Mouse (Mus musculus) gastrocnemius, adult 8-10 months (tissue): Measurements from ENCODE around the gene Ptpn18. TPM values are rescaled to one million over a fixed set of nuclear protein-coding genes. Genes with fewer than 3 reads are reported as not detected.

ENCODE experiments used
- DNase-seq, 2 experiments: peaks; one replicate each; pipeline ENCODE4 v3.0.0; 2022; ENCODE audit warnings: low spot score in 2 of 2
- total RNA-seq, 4 experiments: library from RNA; stranded (reverse); gene quantifications; 2 replicates each; pipeline ENCODE4 v1.2.4; 2022

Gene Ptpn18
- total RNA-seq, 4 experiments from 2014 or later, result 0.73 to 3.7 (median 1.8) TPM

DNA sequence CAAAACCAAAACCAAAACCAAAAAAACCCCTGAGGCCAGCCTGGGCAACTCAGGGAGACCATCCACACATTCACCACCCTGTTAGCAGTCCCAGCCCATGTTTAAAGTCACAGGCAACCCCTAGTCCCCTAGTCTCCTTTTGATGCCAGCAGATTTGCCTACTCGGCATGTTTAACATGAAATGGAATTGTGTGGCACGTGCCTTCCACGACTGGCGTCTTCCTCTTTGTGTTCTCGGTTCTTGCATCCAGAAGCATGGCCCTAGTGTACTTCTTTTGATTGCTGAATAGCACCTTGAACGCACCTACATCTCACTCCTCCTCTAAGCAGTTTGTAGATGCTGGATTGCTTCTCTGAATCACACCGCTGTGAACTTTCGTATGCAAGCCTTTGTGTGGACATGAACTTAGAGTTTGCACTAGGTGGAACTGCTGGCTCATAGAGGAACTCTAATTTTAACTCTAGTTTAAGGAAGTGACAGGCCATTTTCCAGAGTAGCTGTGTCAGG lies 4.8 kb downstream of the Ptpn18 start:
- no peak for DNase-seq

DNA sequence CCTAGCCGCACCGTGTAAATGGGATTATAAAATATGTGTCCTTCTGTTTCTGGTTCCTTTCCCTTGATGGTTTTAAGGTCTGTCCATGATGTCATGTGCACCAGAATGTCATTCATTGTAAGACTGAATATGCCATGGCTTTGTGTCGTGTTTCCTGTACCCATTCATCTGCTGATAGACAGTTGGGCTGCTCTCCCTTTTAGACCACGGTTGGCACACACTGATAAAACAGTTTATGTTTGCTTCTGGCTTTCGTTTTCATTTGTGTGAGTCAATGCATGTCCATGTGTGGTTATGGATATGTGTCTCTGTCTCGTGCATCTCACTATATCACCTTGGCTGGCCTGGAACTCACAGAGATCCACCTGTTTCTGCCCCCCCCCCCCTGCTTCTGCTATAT lies 5.9 kb downstream of the Ptpn18 start:
- no peak for DNase-seq

DNA sequence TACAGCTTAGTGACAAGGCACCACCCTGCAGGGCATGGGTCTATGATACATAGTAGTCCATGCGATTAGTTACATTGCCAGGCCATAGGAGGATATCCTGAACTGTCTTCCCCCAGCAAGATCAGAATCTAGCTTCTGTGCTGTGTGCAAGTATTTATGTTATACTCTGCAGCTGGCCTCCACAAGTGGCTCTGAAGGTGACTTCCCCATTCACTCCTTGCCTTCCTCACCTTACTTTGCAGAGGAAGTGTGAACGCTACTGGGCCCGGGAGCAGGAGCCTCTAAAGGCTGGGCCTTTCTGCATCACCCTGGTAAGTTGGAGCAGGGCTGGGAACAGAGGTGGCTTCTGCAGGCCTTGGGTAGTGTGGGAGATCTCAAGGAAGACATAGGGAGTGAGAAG lies 8.5 kb downstream of the Ptpn18 start:
- DNase-seq, result no peak

DNA sequence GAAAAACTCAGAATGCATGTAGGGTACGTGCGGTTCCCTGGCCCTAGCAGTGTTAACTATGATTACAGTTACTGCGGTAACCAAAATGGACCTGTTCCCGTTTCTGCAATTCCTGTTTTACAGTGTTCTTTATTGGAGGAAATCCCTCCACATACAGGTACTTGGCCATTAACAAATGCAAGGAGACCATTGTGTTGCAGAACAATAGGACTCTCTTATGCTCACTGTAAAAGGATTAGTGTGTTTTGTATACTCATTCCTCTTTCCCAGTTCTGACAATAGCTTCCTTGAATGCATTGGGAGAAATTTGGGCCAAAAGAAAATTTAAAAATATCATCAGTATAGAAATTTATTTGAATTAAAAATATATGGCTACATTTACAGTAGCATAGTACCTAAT lies 8.9 kb downstream of the Ptpn18 start:
- no peak for DNase-seq

DNA sequence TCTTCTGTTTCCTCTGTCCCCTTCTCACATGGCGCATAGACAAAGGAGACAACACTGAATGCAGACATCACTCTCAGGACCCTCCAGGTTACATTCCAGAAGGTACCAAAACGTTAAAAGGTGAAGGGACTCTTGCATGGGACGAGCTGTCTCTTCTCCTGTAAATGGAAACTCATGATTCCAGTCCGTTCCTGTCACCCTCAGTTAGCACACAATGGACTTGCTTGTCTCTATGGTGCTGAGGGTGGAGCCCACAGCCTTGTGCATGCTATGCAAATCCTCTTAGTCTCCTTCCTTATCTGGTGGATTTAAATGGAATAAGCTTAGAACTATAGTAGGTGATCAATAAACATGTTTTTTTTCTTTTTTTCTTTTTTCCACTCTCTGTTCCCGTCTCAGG lies 10.2 kb downstream of the Ptpn18 start:
- DNase-seq, result no peak

DNA sequence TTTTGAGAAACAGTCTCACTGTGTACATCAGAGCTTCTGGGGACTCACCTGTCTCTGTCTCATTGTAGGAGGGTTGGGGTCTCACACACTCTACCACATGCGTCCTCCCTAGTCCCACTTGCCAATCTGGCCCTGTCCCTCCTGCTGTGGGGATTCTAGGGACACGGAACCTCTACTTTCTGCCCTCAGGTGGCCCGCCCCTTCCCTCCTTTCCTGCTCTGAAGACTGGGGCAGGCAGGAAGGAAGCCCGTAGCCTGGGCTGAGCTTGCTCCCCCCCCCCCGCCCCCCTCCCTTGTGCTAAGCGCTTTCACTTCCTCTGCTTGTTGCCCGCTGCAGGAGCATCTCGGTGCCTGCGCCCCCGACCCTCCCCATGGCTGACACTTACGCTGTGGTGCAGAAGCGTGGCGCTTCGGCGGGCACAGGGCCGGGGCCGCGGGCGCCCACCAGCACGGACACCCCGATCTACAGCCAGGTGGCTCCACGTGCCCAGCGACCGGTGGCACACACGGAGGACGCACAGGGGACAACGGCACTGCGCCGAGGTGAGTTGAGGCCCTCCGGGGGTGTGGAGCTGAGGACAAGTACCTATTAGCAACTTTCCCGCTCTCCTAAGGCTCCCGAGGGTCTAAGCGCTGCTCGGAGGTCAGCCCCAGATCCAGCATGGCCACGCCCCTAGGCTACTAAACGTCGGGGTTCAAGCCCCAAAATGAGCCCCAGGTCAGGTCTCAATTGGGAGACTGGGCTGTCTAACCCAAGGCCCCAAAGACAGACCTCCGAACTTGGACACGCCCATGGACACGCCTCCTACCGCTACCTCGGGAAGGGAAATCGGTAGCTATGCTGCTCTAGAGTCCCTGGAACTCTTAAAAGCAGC lies 13.1 kb downstream of the Ptpn18 start:
- DNase-seq, result no peak

DNA sequence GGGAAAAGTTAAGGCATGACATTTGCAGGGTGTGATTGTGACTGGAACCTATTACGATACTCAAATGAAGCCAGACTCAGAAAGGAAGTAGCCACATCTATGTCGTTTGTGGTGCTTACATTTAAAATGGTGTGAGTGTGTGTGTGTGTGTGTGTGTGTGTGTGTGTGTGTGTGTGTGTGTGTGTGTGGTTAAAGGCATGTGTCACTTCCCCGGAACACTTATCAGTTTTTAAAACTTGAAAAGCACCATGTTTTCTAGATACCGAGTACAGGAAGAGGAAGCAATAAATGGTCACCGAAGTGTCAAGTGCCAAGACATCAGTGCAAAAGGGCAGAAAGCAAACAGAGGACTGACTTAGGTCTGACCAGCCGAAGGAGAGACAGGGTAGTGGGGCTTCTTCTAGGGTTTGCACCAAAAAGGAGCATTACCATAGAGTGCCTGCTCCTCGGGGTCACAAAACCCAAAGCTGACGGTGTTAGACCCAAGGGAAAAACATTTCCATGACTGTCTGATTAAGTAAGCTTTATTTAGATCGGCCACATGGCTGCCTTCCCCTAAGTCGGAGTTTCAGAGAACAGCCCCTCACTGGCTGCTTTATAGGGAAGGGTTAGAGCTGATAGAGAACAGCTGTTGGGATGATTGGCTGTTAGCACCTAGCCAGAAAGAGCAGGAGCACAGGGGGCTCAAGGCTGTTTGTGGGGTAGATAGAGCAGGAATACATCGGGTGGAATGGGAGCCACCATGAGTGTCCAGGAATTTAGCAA lies 19.5 kb downstream of the Ptpn18 start:
- no peak for DNase-seq

DNA sequence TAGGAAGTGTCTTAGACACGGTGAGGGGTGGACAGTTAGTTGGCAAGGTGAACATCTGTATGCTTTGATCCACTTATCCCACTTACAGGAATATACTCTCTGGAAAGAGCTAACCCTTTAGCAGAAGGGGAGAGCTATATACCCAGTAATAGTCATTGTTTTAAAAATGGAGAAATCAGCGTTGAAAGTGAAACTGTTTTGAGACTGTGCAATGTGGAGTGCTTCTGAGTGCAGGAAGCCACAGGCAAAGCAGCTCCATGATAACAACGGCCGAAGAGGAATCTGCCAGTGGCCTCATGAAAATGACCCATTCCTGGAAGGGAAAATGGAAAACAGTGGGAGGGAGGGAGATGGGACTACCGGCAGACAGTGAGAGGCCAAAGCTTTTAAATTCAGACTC lies 21.2 kb downstream of the Ptpn18 start:
- no peak for DNase-seq

DNA sequence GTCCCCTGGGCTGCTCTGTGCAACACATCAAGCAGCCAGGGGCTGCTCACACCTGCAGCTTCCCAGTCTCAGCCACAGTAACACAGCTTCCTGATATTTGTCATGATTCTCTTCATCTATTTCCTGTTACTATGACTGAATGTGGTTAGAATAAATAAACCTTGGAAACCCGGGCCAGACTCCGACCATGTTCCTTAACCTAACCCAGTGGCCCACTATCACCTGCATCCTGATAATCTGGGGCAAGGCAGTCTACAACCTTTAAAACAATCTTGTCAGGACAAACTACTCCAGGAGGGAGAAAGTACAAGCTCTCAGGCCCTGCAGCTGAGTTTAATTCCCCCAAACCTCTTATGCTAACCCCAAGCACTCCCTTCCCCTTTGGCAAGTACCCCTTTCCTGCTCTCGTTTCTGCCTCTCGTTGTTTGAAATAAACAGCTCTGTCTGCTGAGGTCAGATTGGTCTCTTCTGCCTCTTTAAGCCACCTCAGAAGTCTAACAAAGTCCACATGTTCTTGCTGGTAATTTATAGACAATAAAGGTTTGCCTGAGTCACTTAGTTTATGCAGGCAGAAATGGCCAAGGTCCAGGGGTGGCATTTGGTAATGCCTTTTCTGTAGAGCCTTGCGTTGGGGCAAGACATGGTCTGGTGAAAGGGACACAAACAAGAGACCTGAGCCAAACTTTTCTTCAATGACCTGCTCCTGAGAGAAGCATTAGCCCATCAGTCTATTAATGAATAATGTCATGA lies 22.5 kb downstream of the Ptpn18 start:
- DNase-seq, result no peak

DNA sequence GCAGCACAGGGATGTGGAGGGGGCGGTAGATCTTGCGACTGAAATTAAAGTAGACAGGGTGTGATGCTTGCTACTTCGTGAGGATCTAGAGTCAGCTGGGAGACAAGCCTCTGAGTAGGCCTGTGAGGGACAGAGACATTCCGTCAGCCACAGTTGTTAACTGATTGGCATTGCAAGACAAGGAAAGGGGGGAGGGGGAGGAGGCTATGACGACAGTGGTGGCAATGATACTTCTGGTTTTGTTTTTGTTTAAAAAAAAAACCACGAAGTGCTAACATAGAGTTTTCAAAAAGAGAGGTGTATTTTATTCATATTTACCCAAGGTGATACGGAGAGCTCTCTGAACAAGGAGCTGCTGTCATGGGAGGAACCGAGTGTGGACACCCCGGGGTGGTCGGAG lies 24.9 kb downstream of the Ptpn18 start:
- no peak for DNase-seq

DNA sequence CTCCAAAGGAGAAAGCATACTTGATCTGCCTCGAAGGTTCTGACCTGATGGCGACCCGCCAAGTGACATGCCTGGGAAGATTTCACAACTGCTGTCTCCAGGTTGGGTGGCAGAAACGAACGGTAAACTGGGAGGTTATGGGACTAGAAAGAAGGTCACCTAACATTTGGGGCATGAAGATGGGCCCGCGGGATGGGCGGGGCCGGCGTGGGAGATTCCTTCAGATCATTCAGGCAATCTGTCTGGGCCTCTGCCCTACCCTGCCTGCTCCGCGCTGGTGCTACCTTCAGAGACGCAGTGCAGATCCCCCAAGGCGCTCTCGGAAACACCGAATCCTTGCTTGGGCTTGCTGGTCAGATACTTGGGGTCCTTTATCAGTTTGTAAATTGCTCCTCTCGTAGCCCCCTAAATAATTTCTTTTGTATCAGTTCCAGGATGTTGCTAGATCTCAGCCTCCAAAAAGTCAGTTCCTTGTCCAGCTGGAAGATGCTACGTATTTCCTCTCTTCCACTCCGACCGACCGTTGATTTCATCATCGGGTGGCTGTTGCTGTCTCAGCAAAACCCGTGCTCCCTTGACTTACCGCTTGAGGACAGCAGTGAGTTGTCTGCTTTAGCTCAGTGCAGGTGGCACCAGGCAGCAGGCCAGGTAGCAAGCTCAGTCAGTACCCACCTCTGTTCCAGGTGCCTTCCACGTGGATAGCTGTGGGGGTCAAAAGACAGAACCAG lies 26.1 kb downstream of the Ptpn18 start:
- no peak for DNase-seq

DNA sequence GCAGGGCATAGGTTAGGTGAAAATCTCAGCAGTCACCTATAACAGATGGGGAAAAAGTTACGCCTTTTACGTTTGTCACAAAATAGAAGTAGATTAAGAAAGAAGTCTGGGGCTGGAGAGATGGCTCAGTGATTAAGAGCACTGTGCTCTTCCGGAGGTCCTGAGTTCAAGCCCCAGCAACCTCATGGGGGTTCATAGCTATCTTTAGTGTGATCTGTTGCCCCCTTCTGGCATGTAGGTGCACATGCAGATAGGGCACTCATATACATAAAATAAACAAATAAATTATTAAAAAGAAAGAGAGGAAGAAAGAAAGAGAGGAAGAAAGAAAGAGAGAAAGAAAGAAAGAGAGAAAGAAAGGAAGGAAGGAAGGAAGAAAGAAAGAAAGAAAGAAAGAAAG lies 27.8 kb downstream of the Ptpn18 start:
- DNase-seq, result no peak

DNA sequence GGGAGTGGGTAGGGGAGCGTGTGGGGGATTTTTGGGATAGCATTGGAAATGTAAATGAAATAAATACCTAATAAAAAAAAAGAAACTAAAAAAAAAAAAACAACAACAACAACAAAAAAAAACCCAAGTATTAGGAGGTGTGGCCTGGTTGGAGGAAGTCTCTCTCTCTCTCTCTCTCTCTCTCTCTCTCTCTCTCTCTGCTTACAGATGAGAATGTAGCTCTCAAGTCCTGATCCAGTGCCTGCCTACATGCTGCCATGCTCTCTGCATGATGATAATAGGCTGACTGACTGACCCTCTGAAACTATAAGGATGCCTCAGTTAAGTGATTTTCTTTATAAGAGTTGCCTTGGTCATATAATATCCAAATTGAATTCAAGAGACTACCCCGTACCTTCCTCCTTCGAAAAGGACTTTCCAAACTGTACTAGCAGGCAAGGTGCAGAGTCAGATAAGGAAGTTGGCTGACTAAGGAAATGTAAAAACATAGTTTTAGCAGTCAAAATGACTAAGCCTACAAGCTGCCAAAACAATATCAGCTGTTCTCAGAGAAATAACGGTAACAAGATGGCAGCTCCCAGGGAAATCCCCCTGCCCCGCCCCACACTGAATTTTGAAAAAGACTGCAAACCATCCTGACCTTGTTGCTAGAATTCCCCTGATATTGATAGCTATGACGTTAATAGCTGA lies 30.4 kb downstream of the Ptpn18 start:
- DNase-seq, result no peak

DNA sequence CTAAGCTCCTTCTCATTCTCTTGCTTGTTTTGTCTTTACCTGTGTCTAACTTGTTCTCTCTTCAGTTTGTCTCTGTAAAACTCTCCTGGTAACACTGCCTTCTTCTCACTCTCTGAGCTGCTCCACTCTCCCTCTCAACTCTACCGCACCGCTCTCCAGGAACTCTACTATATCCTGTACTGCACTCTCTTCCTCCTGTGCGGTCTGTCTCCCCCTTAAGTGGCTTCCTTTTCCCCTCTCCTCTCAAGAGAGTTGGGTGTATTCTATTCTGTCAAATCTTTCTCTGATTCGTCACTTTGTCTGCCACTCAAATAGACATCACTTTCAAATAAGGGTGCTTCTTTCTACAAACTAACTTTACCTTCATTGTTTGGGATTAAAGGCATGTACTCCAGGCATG lies 31.9 kb downstream of the Ptpn18 start:
- no peak for DNase-seq

DNA sequence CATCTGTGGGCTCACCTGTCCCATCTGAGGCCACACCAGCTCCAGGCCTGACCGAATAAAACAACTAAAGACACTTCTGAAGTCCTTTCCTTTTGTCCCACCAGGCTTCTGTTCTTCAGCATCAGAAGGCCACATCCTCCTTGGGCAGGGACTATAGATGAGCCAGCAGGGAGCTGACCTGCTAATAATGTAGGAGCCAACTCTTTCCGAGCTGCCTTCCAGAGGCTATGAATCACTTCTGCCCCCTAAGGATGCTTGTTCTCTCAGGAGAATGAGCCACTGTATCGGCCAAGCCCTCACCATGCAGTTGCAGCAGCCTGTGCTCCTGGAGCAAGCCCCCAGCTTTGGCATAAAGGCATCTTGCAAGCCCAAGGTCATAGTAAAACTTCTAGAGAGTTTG lies 43.4 kb downstream of the Ptpn18 start:
- no peak for DNase-seq

DNA sequence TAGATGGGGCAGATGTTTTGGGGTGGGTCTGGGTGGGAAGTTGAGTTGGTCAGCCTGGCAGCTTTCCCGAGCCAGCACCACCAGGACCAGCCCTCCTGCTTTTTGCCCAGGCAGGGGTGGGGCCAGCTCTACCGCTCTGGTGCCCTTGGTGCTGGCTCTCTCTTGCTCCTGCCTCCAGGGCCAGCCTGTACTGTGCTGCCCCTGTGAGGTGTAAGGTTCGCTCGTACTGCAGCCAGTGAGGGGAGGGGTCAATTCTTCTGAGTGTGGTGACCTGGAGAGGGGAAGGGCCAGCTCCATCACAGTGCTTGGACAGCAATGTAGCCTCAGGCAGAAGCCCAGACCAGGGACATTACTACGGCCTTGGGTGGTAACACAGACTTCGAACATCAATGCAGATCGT lies 45.7 kb downstream of the Ptpn18 start:
- DNase-seq, result no peak

DNA sequence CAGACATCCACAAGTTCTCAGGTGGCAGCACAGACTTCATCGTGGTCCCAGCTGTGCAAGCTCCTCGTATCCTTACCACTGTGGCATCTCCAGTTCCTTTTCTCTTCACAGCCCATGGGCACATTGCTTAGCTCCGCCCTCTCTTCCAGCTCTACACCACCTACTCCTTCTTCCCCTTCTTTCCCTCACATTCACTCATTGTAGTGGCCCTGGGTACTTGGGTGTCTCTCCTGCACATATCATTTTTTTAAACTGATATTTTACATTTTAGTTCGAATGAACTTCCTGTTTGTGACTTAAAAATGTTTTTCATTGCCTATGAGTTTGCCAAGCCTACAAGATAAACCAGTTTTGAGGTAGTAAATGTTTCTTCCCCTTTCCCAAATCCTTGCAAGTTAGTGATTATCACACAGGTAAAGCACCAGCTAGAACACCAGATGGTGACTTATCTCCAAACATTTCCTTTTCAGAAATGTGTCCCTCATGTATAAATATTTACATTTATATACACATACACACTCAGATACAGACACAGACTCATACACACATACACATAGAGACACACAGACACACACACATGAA lies 46.5 kb downstream of the Ptpn18 start:
- DNase-seq, result no peak

DNA sequence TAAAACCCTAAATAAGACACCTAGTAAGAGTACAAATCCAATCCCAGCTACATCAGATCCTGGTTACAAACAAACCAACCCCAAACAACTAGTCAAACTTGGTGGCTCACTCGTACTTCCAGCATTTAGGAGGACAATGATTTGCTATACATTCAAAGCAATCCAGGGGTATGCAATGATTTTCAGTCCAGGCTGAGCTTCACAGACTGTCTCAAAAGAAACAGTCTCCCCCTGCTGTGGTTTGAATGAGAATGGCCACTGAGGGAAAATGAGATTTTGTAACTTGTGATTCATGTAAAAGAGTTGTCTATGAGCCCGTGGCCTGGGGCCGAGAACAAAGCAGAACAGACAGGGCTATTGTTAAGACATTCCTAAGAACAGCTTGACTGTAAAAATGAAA lies 48.4 kb downstream of the Ptpn18 start:
- DNase-seq, result no peak

DNA sequence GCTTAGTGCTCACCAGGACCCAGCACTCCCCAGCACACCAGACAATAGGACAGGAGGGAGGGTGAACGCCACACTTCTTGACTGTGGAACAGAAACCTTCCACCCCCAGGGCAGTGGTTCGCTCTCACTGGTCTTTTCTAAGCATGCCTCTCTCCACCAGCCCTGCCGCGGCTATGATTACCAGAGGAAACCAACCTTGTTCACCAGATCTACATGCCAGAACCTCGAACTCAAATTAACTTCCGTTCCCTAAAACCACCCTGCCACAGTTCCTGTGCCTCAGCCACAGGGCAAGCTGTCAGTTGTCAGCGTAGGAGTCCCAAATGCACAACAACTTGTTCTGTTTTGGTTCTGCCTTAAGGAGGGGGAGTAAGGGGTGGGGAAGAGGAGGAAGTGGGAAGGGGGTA lies 51.0 kb downstream of the Ptpn18 start:
- no peak for DNase-seq

DNA sequence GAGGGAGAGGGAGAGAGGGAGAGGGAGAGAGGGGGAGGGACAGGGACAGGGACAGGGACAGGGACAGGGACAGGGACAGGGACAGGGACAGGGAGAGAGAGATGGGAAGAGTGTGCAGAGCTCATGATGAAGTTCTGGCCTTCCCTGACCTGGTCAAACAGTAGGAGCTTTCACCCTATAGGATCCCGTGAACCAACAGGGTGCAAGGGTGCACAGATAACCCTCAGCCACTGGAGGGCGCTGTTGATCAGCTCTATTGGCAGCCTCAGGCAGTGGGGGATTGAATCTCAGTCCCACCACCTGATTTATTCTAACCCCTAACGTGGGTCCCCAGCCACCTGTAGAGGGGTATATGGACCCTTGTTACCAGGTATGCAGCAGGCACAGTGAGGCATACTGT lies 51.5 kb downstream of the Ptpn18 start:
- DNase-seq, result no peak
